Mouse (Mus musculus) kidney, adult 2 months (tissue): ENCODE measurements around the gene Parp6.

Source experiments
- CTCF ChIP-seq: fragments of 200-500 bp; conservative IDR thresholded peaks from 2 replicates; pipeline ENCODE4 v1.5.1; 2011; ENCODE audit warnings: low read depth, mild to moderate bottlenecking, control low read depth, low read length, moderate library complexity, mixed read lengths; ENCODE audit not compliant: insufficient read depth, insufficient read length
- POLR2A ChIP-seq: fragments of 200-500 bp; IDR thresholded peaks from one replicate; pipeline ENCODE4 v1.6.1; 2011; ENCODE audit warnings: low read depth, low read length, control low read depth

DNA sequence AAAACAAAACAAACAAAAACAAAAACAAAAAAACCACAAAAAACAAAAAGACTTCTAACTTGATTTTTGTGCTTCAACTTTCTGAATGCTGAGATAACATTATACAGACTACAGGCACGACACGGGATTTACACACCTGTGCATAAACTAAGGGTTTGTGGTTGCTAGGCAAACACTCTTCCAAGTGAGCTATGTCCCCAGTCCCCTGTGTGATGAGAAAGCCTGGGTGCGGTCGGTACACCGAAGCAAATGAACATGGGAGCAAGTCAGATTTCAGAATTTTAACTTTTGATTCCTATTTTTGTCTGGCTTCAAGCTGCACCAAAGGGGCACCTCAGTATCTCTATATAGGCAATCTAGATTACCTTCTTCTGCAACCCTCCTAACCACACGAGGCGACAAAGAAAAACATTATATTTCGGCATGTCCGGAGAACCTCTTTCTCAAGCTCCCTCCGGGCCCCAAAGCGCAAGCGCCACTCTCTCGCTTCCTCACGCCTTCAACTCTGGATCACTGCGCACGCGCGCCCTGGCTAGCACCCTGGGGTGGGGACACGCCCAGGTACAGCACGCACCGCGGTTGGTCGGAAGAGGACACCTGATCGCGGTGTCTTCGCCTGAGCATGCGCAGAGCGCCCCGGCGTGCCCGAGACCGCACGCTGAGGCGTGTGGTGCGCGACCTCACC is at the start of gene Parp6:
- TF ChIP-seq CTCF: no peak
- peak; percentile 57 for TF ChIP-seq POLR2A
